Mouse (Mus musculus) c-Kit-negative CD71-positive TER-119-positive erythroid progenitor cells, embryonic 14.5 days (primary cell): Measurements from ENCODE around the gene Nfkbil1.

Experiments
- DNase-seq: peaks from one replicate; pipeline ENCODE4 v3.0.0-alpha.2; 2013; ENCODE audit warnings: low read depth, low spot score

The Nfkbil1 gene

GRCm38 (mm10) chr17:35254241-35255098 is 18.9 kb upstream of the Nfkbil1 start:
- no peak for DNase-seq

GRCm38 (mm10) chr17:35253293-35254093 is 17.9 kb upstream of the Nfkbil1 start:
- DNase-seq = no peak

GRCm38 (mm10) chr17:35252619-35253292 is 17.2 kb upstream of the Nfkbil1 start:
- DNase-seq = no peak

GRCm38 (mm10) chr17:35251981-35252380 is 16.4 kb upstream of the Nfkbil1 start:
- DNase-seq = no peak

GRCm38 (mm10) chr17:35251162-35251719 is 15.6 kb upstream of the Nfkbil1 start:
- no peak for DNase-seq

GRCm38 (mm10) chr17:35250348-35251120 is 14.9 kb upstream of the Nfkbil1 start:
- no peak for DNase-seq

GRCm38 (mm10) chr17:35249451-35250197 is 14.0 kb upstream of the Nfkbil1 start:
- no peak for DNase-seq

- no peak for DNase-seq
These were observed 13.4 kb upstream of the Nfkbil1 start for GRCm38 (mm10) chr17:35248986-35249385.

- no peak for DNase-seq
These were observed 11.6 kb upstream of the Nfkbil1 start for GRCm38 (mm10) chr17:35247144-35247543.

- DNase-seq = no peak
These were observed 10.4 kb upstream of the Nfkbil1 start for GRCm38 (mm10) chr17:35245731-35246623.

- DNase-seq = no peak
These were observed 9.4 kb upstream of the Nfkbil1 start for GRCm38 (mm10) chr17:35244999-35245398.

- no peak for DNase-seq
These were observed 7.5 kb upstream of the Nfkbil1 start for GRCm38 (mm10) chr17:35243086-35243485.

- DNase-seq = peak; percentile 60
These were observed 6.7 kb upstream of the Nfkbil1 start for GRCm38 (mm10) chr17:35242015-35242941.

- peak; percentile 88 for DNase-seq
These were observed 5.9 kb upstream of the Nfkbil1 start, which contains the start of gene Ddx39b for GRCm38 (mm10) chr17:35241305-35242014. Gene Ddx39b (plus strand): TSS chr17:35241746.

- no peak for DNase-seq
These were observed 5.1 kb upstream of the Nfkbil1 start for GRCm38 (mm10) chr17:35240384-35241304.

- no peak for DNase-seq
These were observed 4.1 kb upstream of the Nfkbil1 start for GRCm38 (mm10) chr17:35239700-35240099.
